Mouse (Mus musculus) hindbrain, embryonic 11.5 days (tissue): ENCODE measurements at regions not wholly inside any gene's neighbourhood (a gene's known extent, or its start where the extent isn't known, plus 50 kb on each side); places are given as distances from the start of the nearest gene placed in this dataset.
"Not testable (repeated sequence)": the region's sequence is repeated elsewhere in the genome, so short reads cannot be mapped to it uniquely, and the experiment has no call there.

Experiments used
- ATAC-seq: fragments of 200-750 bp; cut with Nextera tagmentation; 2 replicates; pipeline ENCODE4 v1.8.0; 2017; ENCODE audit warnings: mild to moderate bottlenecking, moderate TSS enrichment, moderate library complexity; ENCODE audit not compliant: low FRiP score
- DNase-seq: peaks from one replicate; pipeline ENCODE4 v3.0.0-alpha.2; 2015; ENCODE audit warnings: low spot score
- H3K27ac ChIP-seq: fragments of 300-500 bp; sonication (generic); 2 replicates; pipeline ENCODE4 v1.5.1; 2014; ENCODE audit warnings: mild to moderate bottlenecking, low read depth, low read length
- H3K27me3 ChIP-seq: fragments of 300-500 bp; sonication (generic); 2 replicates; pipeline ENCODE4 v1.6.1; 2014; ENCODE audit warnings: mild to moderate bottlenecking, low read length, moderate library complexity, mixed read lengths; ENCODE audit not compliant: control insufficient read depth, insufficient read depth
- H3K36me3 ChIP-seq: fragments of 300-500 bp; sonication (generic); 2 replicates; pipeline ENCODE4 v1.6.1; 2014; ENCODE audit warnings: mild to moderate bottlenecking, low read length, moderate library complexity, mixed read lengths; ENCODE audit not compliant: control insufficient read depth, insufficient read depth
- H3K4me1 ChIP-seq: fragments of 300-500 bp; sonication (generic); replicated peaks from 2 replicates; pipeline ENCODE4 v1.6.1; 2014; ENCODE audit warnings: low read length, mixed read lengths; ENCODE audit not compliant: control insufficient read depth, insufficient read depth
- H3K4me2 ChIP-seq: fragments of 300-500 bp; sonication (generic); replicated peaks from 2 replicates; pipeline ENCODE4 v1.6.1; 2014; ENCODE audit warnings: mild to moderate bottlenecking, low read depth, low read length
- H3K4me3 ChIP-seq: fragments of 300-500 bp; sonication (generic); 2 replicates; pipeline ENCODE4 v1.5.1; 2014; ENCODE audit warnings: low read depth, low read length
- H3K9ac ChIP-seq: fragments of 300-500 bp; sonication (generic); 2 replicates; pipeline ENCODE4 v1.6.1; 2014; ENCODE audit warnings: low read depth, low read length
- H3K9me3 ChIP-seq: fragments of 300-500 bp; sonication (generic); 2 replicates; pipeline ENCODE4 v1.6.1; 2016; ENCODE audit warnings: low read length; ENCODE audit not compliant: control insufficient read depth
- WGBS: fragments of 180-500 bp; shearing (Covaris S2); extraction: QIAGEN DNeasy Blood & Tissue Kit; methylation state at CpG from one replicate; pipeline ENCODE4 v1.1.7; 2014; 5-methylcytosine and 5-hydroxymethylcytosine counted together

DNA sequence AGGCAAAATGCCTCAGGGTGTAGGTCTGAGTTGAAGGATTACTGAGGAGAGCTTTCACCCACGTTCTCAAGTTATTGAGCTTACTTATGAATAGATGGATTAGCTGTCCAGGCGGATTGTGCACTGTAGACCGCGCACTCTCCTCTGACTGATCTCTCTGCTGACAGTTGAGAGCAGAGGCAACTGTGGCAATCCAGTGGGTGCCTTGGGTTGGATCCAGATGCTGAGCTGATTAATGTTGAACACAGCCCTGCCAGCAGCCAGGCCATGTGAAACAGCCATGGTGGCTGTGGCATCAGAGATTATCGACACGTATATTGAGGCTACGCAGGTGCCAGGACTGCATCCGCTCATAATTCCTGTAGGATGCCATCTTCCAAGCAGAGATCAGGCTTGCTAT, 53.6 kb downstream of the Gm10320 start:
- H3K4me2 ChIP-seq = no peak overlapping the region
- no peak overlapping the region for H3K4me3 ChIP-seq
- H3K9me3 ChIP-seq = no peaks in the 10 kb centered on the region
- no peak overlapping the region for H3K9ac ChIP-seq
- no peak overlapping the region for H3K27ac ChIP-seq
- H3K36me3 ChIP-seq = no peaks in the 10 kb centered on the region
- ATAC-seq (no peak), DNase-seq (no peak)
- H3K4me1 ChIP-seq = no peaks in the 10 kb centered on the region
- 94% methylated on average over 8 of the region's 8 CpGs for WGBS
- no peaks in the 10 kb centered on the region for H3K27me3 ChIP-seq

DNA sequence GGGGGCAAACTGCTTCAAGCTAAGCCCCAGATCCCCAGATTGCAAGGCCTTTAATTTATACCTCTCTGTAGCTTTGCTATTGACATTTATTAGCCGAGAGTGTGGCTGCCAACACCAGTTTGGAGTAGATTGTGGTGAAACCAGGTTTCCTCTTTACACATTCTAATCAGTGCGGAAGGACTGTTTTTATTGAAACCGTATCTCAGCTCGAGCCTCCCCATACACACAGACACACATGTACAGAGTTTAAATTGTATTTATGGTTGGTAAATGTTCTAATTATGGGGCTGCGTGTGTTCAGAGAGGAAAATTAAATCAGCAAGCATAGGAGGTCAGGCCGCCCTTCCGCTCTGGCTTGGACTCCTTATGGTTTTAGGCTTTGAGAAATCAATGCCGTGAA, 54.8 kb downstream of the Gm10320 start:
- no peaks in the 10 kb centered on the region for H3K9me3 ChIP-seq
- 75% methylated on average over 8 of the region's 8 CpGs for WGBS
- no peaks in the 10 kb centered on the region for H3K36me3 ChIP-seq
- no peak overlapping the region for H3K9ac ChIP-seq
- no peak overlapping the region for H3K27ac ChIP-seq
- no peaks in the 10 kb centered on the region for H3K27me3 ChIP-seq
- ATAC-seq (no peak), DNase-seq (no peak)
- H3K4me2 ChIP-seq = no peak overlapping the region
- H3K4me1 ChIP-seq = no peaks in the 10 kb centered on the region
- H3K4me3 ChIP-seq = no peak overlapping the region

DNA sequence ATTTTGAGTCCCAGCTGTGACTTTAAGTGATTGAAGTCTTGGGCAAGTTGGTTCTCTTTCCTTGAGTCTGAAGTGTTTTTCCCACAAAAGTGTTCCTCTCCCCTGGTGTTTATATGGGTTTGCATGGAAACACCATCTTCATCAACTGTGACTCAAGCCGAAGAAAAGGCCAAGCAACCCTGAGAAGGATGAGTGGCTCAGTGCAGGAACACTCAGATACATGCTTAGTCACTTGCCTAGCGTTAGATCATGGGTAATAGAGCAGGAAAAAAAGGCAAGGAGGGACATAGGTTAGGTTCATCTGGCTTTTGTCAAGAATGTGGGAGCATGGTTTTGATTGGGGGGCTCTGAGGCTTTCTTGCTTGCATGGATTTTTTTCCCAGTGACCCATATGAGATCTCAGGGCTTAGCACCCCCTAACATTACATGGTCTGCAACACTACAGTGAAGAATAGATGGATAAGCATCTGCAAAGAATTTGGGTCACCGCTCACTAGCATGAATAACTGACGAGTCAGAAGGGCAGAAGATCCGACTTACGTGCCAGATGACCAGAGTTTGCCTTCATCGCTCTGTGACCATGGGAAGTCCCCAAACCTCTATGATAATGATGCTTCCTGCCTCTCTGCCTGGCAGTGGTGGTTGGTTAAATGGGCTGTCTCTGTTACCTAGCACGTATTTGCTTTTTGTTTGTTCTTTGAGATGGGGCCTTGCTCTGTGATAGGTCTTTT, 56.4 kb downstream of the Gm10320 start:
- Histone ChIP-seq H3K9me3 (no peaks in the 10 kb centered on the region), H3K4me2 (no peak overlapping the region), H3K4me3 (no peak overlapping the region), H3K36me3 (no peaks in the 10 kb centered on the region), H3K27me3 (peaks cover 2% of the 10 kb centered on the region; the same call in 1 of the 2 replicates), H3K9ac (no peak overlapping the region), H3K27ac (no peak overlapping the region), H3K4me1 (no peaks in the 10 kb centered on the region)
- DNase-seq (no peak), ATAC-seq (no peak)
- 95% methylated on average over 8 of the region's 8 CpGs for WGBS

DNA sequence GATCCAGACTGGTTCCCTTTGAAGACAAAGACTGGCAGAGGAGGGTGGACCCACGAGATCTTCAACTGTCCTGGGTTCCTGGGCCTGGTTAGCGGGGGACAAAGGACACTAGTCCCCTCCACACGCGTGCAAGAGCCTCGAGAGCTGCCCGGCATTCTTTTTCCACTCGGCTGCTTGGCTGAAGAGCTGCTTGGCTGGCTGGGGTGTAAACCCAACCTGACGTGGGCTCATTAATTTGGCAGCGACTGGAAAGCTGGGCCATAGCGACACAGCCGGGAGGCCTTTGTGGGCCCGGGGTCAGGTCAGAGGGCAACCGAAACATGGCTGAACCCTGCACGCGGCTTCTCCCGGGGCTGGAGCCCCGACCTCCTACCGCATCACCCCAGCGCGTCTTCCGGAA, 62.0 kb downstream of the Gm10320 start:
- Histone ChIP-seq H3K27ac (no peak overlapping the region), H3K9me3 (no peaks in the 10 kb centered on the region), H3K27me3 (peaks cover 9% of the 10 kb centered on the region), H3K9ac (no peak overlapping the region), H3K4me1 (no peaks in the 10 kb centered on the region), H3K4me3 (no peak overlapping the region), H3K36me3 (no peaks in the 10 kb centered on the region), H3K4me2 (peak overlapping the region; percentile 15; the same call in 1 of the 2 replicates)
- peak; percentile 25 for DNase-seq
- ATAC-seq = no peak
- WGBS = 24% methylated on average over 21 of the region's 21 CpGs

DNA sequence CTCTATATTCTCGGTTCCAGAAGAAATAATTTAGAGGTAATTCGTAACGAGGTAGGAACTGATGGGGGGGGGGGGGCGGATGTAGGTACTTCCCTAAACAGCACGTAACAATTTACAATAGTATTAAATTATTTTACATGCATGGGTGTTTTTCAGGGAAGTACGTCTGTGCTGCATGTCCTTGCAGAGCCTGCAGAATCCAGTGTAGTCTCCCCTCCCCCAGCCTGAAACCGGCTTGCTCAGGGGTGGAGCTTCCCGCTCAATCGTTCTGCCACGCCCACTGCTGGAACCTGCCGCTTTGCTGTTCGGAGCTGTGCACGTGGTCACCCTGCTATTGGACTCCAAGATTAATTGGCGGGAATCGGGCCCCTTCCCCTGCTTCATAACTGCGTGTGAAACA, 64.1 kb downstream of the Gm10320 start:
- not testable (repeated sequence) for H3K27me3 ChIP-seq, H3K4me2 ChIP-seq, H3K9me3 ChIP-seq, H3K4me1 ChIP-seq, H3K9ac ChIP-seq, H3K36me3 ChIP-seq, H3K4me3 ChIP-seq, H3K27ac ChIP-seq
- WGBS = 14% methylated on average over 16 of the region's 16 CpGs
- DNase-seq (peak; percentile 45), ATAC-seq (0 out of 2 replicates have a peak, but pooled peaks have one; percentile 30)

DNA sequence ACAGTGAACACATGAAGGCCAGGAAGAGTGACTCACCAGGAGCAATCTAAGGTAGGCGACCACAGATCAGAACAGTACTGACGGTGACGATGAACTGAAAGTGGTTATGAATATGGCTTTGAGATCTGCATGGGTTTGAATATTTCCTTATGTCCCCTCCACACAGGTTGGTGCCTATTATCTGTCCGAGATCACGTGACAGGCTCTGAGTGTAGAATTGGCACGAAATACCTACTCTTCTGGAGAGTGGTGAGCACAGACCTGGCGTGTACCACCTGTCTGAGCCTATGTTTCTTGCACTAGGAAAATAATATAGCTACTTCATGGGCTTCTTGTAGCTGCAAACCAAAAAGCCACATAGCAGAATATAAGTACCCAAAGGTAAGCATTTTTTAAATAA, 66.8 kb downstream of the Gm10320 start:
- no peak overlapping the region for H3K4me2 ChIP-seq
- WGBS = 89% methylated on average over 7 of the region's 7 CpGs

DNA sequence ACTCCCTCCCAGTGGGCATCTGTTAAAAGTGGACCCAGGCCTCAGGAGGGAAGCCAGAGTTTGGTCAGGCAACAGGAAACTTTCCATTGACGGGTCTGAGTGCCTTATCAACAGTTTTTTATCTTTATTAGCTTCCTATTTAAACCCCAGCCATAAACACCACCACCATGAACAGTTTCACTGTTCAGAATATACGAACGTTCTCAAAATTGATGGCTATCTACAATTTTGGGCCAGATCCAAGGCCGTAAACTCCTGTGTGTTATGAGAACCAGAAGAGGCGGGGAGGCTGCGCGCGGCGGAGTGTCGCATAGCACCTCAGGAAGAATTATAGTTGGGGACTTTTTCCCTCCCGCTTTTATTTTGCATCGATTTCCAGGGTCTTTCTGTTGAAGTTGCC, 67.8 kb downstream of the Gm10320 start:
- Histone ChIP-seq H3K27ac (no peak overlapping the region), H3K4me2 (no peak overlapping the region), H3K9ac (no peak overlapping the region), H3K36me3 (no peaks in the 10 kb centered on the region), H3K9me3 (no peaks in the 10 kb centered on the region), H3K4me3 (no peak overlapping the region), H3K27me3 (peaks cover 2% of the 10 kb centered on the region; the same call in 1 of the 2 replicates), H3K4me1 (no peaks in the 10 kb centered on the region)
- WGBS = 91% methylated on average over 12 of the region's 12 CpGs
- ATAC-seq (no peak), DNase-seq (no peak)

More for the DNA sequence above, 66.8 kb downstream of the Gm10320 start:
- Histone ChIP-seq H3K9me3 (no peaks in the 10 kb centered on the region), H3K9ac (no peak overlapping the region), H3K4me1 (no peaks in the 10 kb centered on the region), H3K4me3 (no peak overlapping the region), H3K27me3 (peaks cover 5% of the 10 kb centered on the region), H3K27ac (no peak overlapping the region), H3K36me3 (no peaks in the 10 kb centered on the region)
- no peak for DNase-seq
- ATAC-seq = no peak

DNA sequence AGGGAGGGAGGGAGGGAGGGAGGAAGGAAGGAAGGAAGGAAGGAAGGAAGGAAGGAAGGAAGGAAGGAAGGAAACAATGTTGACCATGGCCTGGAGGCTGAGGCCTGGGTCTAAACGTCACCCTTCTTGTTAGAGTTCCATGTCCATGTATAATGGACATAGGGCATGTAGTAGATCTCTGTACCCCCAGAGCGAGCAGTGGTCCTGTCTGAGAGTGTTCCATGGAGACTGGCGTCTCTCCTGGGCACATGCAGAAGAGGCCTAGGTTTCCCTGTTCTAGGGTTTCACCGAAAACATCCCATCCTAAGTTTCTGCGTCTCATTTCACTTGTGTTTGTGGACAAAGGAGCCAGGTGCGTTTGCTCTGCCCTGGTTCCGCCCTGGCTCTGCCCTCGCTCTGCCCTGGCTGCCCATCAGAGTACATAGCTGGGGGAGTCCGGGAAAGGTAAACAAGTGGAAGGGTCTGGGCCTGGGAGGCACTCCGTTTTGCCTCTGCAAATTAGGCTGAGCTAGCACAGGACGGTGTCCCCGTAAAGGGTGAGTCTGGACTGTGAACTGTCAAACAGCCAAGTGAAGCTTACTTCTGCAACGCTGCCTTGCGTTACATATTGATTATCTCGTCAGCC, 66.5 kb downstream of the Foxd1 start:
- 81% methylated on average over 15 of the region's 15 CpGs for WGBS
- no peak overlapping the region for H3K4me3 ChIP-seq
- no peaks in the 10 kb centered on the region for H3K27me3 ChIP-seq
- no peaks in the 10 kb centered on the region for H3K9me3 ChIP-seq
- H3K4me2 ChIP-seq = no peak overlapping the region
- no peaks in the 10 kb centered on the region for H3K36me3 ChIP-seq
- no peak overlapping the region for H3K9ac ChIP-seq
- no peak overlapping the region for H3K27ac ChIP-seq
- DNase-seq (no peak), ATAC-seq (no peak)
- H3K4me1 ChIP-seq = no peaks in the 10 kb centered on the region

DNA sequence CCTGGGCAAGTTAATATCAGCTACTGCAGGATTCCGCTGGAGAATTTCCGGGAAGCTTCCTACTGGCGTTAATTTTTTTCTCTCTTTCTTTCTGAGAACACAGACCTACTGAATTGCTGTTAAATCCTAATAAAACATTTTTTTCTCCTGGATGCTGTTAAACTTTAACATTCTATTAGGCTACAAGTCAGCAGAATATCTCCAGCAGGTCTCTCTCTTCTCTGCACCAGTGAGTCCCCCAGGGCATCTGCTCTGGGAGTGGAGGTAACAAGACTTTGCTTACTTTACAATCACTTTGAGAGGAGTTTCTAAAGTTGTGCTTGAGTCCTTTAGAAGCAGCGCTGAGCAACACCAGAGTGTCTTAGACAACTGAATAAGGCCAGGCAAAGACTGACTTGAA, 63.7 kb downstream of the Foxd1 start:
- Histone ChIP-seq H3K4me3 (no peak overlapping the region), H3K4me2 (no peak overlapping the region), H3K9ac (no peak overlapping the region), H3K27me3 (no peaks in the 10 kb centered on the region), H3K9me3 (no peaks in the 10 kb centered on the region), H3K4me1 (no peaks in the 10 kb centered on the region), H3K27ac (no peak overlapping the region), H3K36me3 (no peaks in the 10 kb centered on the region)
- DNase-seq (no peak), ATAC-seq (no peak)
- 92% methylated on average over 4 of the region's 4 CpGs for WGBS
